Comparison of ENCODE assay signal across 10 mouse cellular contexts in the genomic region with DNA sequence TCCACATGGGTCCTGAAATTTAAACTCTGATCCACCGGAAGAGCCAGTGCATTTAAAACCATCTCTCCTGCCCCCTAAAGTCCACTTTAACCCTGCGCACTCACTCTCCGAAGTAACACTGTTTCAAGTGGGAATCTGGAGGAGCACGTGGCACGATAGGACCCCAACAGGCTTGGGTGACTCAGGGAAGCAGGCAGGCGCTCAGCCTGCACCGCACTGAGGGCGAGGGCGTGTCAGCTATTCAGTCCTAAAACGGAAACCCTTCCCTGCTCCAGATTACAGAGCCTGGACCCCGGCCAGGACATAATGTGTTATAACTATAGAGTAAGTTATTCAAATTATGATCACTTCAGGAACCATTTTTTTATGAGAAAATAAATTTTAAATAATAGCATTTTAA. TPM values are rescaled to one million over a fixed set of nuclear protein-coding genes. Genes with fewer than 3 reads are reported as not detected.
A peak's percentile ranks its signal among the peaks of the same experiment; 100 is the strongest.
DNase-seq lines count a peak whose midpoint lies in the region; ATAC-seq and TF ChIP-seq lines count a peak whose summit lies in the region.
"Had no signal": no experiment of that assay in that cellular context is flagged by ENCODE, and none has a peak within 500 bp of the region (broad histone marks: within the 10 kb centered on the region; RNA-seq: fewer than 3 reads in every experiment).

No protein-coding gene starts in this region.

- no peak overlapping the region for H3K9ac ChIP-seq in neural tube, embryonic 15.5 days (replicated peaks)
- H3K9ac ChIP-seq: stomach, embryonic 15.5 days had no signal

- DNase-seq in gastrocnemius, adult 18-20 months (ENCODE audit: low spot score), result peak; percentile 54
- DNase-seq in gastrocnemius, postnatal 4 days (ENCODE audit: low spot score in 2 of 2), result no peak
- peak; percentile 74 for DNase-seq in gastrocnemius, adult 2 months
- DNase-seq in heart, postnatal 36 days, result peak; percentile 63 to 76
- DNase-seq in lung, postnatal 10 days, result peak; percentile 66
- no peak for DNase-seq in frontal cortex, adult 2 months (ENCODE audit: extremely low spot score in 1 of 2, low spot score in 1 of 2)
- no peak for DNase-seq in embryo, embryonic 10 days (ENCODE audit: low spot score)
- DNase-seq: left cerebral cortex, postnatal 4 days had no signal

- H3K4me3 ChIP-seq in gastrocnemius, adult 2 months, result no peak overlapping the region
- no peak overlapping the region for H3K4me3 ChIP-seq in neural tube, embryonic 15.5 days (replicated peaks)
- H3K4me3 ChIP-seq: stomach, embryonic 15.5 days had no signal

- ATAC-seq in neural tube, embryonic 15.5 days (ENCODE audit: low FRiP score), result no peak

- H3K27ac ChIP-seq in gastrocnemius, adult 2 months, result peak overlapping the region; percentile 97
- no peak overlapping the region for H3K27ac ChIP-seq in neural tube, embryonic 15.5 days (replicated peaks)
- H3K27ac ChIP-seq: stomach, embryonic 15.5 days had no signal

- 63% methylated on average over 11 of the region's 11 CpGs for WGBS in neural tube, embryonic 15.5 days

- intact Hi-C loops in gastrocnemius, adult 2 months (cut with DNase I), result no loop called here
- intact Hi-C loops in heart, postnatal 36 days (cut with DNase I), result no loop called here

- H3K36me3 ChIP-seq in neural tube, embryonic 15.5 days, result no peaks in the 10 kb centered on the region
- H3K36me3 ChIP-seq: stomach, embryonic 15.5 days had no signal

- no peaks in the 10 kb centered on the region for H3K9me3 ChIP-seq in neural tube, embryonic 15.5 days (replicated peaks)
- H3K9me3 ChIP-seq: stomach, embryonic 15.5 days had no signal

- no peaks in the 10 kb centered on the region for H3K27me3 ChIP-seq in neural tube, embryonic 15.5 days (replicated peaks)

- no peak for TF ChIP-seq CTCF in gastrocnemius, adult 2 months (IDR thresholded peaks at IDR 0.05)

- peaks cover 10% of the 10 kb centered on the region; the same call in 1 of the 2 replicates for H3K4me1 ChIP-seq in neural tube, embryonic 15.5 days

- H3K4me2 ChIP-seq in neural tube, embryonic 15.5 days, result no peak overlapping the region
- H3K4me2 ChIP-seq: stomach, embryonic 15.5 days had no signal

RNA-seq across cellular contexts. Expression of a gene that starts 29.4 kb away (rescaled TPM):
- 10 to 100 TPM; 47.9 to 52.6 TPM for total RNA-seq in gastrocnemius, adult 18-20 months (2021)
- total RNA-seq in gastrocnemius, postnatal 4 days (2021), result 10 to 100 TPM; 60.8 to 81.1 TPM
- 10 to 100 TPM; 52.8 to 70.8 TPM for total RNA-seq in gastrocnemius, adult 2 months (2021)
- total RNA-seq in heart, postnatal 36 days (2021), result 10 to 100 TPM; 72.7 to 88.8 TPM
- 62.5 and 64.2 TPM in 2 replicates for polyA plus RNA-seq in frontal cortex, adult 2 months (2012; rRNA removed)
- polyA plus RNA-seq in neural tube, embryonic 15.5 days (2015; fragmentation: Nextera tagmentation; extraction: Ambion mirVana), result 79.6 and 82.6 TPM in 2 replicates

RNA-seq across cellular contexts. Expression of a gene that starts 42.4 kb away (rescaled TPM):
- total RNA-seq in gastrocnemius, adult 18-20 months (2021), result 100 to 1,000 TPM in 1 of 2 experiments, 10 to 100 TPM in 1; 99.5 to 122 TPM
- 100 to 1,000 TPM in 1 of 2 experiments, 10 to 100 TPM in 1; 87.9 to 105 TPM for total RNA-seq in gastrocnemius, postnatal 4 days (2021)
- 100 to 1,000 TPM in 1 of 2 experiments, 10 to 100 TPM in 1; 95.9 to 126 TPM for total RNA-seq in gastrocnemius, adult 2 months (2021)
- total RNA-seq in heart, postnatal 36 days (2021), result 100 to 1,000 TPM; 217 to 218 TPM
- polyA plus RNA-seq in frontal cortex, adult 2 months (2012; rRNA removed), result 124 and 125 TPM in 2 replicates
- 158 and 161 TPM in 2 replicates for polyA plus RNA-seq in neural tube, embryonic 15.5 days (2015; fragmentation: Nextera tagmentation; extraction: Ambion mirVana)

Comparison
In these comparisons a context has a peak if more than half of its experiments do, and no peak if none do; other contexts are left out.
1. DNase-seq: peak in gastrocnemius, adult 18-20 months (single experiment), gastrocnemius, adult 2 months (single experiment), heart, postnatal 36 days (2 of 2) and lung, postnatal 10 days (single experiment); none in gastrocnemius, postnatal 4 days (0 of 2), frontal cortex, adult 2 months (0 of 2) and embryo, embryonic 10 days (single experiment).